Mouse (Mus musculus) E14TG2a.4 (cell line): ENCODE data around the gene Cacna1d.

Source experiments
- CTCF ChIP-seq: conservative IDR thresholded peaks from 2 replicates; pipeline ENCODE4 v1.5.1; 2014; ENCODE audit warnings: low read length
- NANOG ChIP-seq: IDR thresholded peaks from 2 replicates; pipeline ENCODE4 v1.6.1; 2014; ENCODE audit warnings: borderline replicate concordance, low read length, mixed read lengths
- POU5F1 ChIP-seq: IDR thresholded peaks from 2 replicates; pipeline ENCODE4 v1.6.1; 2014; ENCODE audit warnings: low read length, borderline replicate concordance

- TF ChIP-seq CTCF, result no peak
- TF ChIP-seq POU5F1, result no peak
- TF ChIP-seq NANOG, result peak; percentile 31; the same call in 1 of the 2 replicates
Observed at GRCm38 (mm10) chr14:30414131-30414530, 77.1 kb downstream of the Cacna1d start.
